Mouse (Mus musculus) ES-E14 (cell line): ENCODE results near the gene Pet117. TPM values are rescaled to one million over a fixed set of nuclear protein-coding genes. Genes with fewer than 3 reads are reported as not detected.
A peak's percentile ranks its signal among the peaks of the same experiment; 100 is the strongest.

Experiments
- DNase-seq: peaks from one replicate; pipeline ENCODE4 v3.0.0-alpha.2; 2013; ENCODE audit warnings: low read depth, low spot score
- H3K27ac ChIP-seq: 2 replicates; pipeline ENCODE4 v1.5.1; 2012; ENCODE audit warnings: low read depth, mild to moderate bottlenecking, low read length, moderate library complexity, mixed read lengths; ENCODE audit not compliant: poor library complexity, insufficient read depth, severe bottlenecking
- H3K36me3 ChIP-seq: 2 replicates; pipeline ENCODE4 v1.6.1; 2012; ENCODE audit warnings: mild to moderate bottlenecking, low read length, moderate library complexity, mixed read lengths; ENCODE audit not compliant: control insufficient read depth, poor library complexity, insufficient read depth, severe bottlenecking
- H3K4me1 ChIP-seq, 2 experiments: fragments of 150-350 bp in 1 of 2; sonication (generic) in 1 of 2; 2 replicates each; pipeline ENCODE4 v1.6.1; 2012; ENCODE audit warnings: low read length in 2 of 2, mild to moderate bottlenecking in 1 of 2, mixed read lengths in 1 of 2; ENCODE audit not compliant: control insufficient read depth in 2 of 2, insufficient read depth in 2 of 2, poor library complexity in 1 of 2
- H3K4me3 ChIP-seq, 2 experiments: fragments of 150-350 bp in 1 of 2; sonication (generic) in 1 of 2; 2 replicates each; pipeline ENCODE4 v1.5.1; 2012; ENCODE audit warnings: low read length in 2 of 2, low read depth in 1 of 2, mild to moderate bottlenecking in 1 of 2, mixed read lengths in 1 of 2; ENCODE audit not compliant: insufficient read depth in 1 of 2, poor library complexity in 1 of 2, severe bottlenecking in 1 of 2
- H3K9ac ChIP-seq: 2 replicates; pipeline ENCODE4 v1.6.1; 2012; ENCODE audit warnings: low read depth, mild to moderate bottlenecking, low read length, mixed read lengths; ENCODE audit not compliant: poor library complexity, insufficient read depth, severe bottlenecking
- H3K9me3 ChIP-seq: fragments of 150-350 bp; sonication (generic); 2 replicates; pipeline ENCODE4 v1.6.1; 2012; ENCODE audit warnings: low read depth, mild to moderate bottlenecking, low read length; ENCODE audit not compliant: control insufficient read depth, insufficient read depth
- CHD2 ChIP-seq: IDR thresholded peaks from 2 replicates; pipeline ENCODE4 v1.6.1; 2014; ENCODE audit warnings: mild to moderate bottlenecking, low read depth, low read length, inconsistent platforms
- HCFC1 ChIP-seq: IDR thresholded peaks from 2 replicates; pipeline ENCODE4 v1.6.1; 2012; ENCODE audit warnings: low read length, inconsistent platforms, borderline replicate concordance; ENCODE audit not compliant: insufficient read depth
- MAFK ChIP-seq: IDR thresholded peaks from 2 replicates; pipeline ENCODE4 v1.6.1; 2014; ENCODE audit warnings: mild to moderate bottlenecking, low read depth, low read length, inconsistent platforms; ENCODE audit not compliant: insufficient read depth
- ZC3H11A ChIP-seq: IDR thresholded peaks from 2 replicates; pipeline ENCODE4 v1.6.1; 2012; ENCODE audit warnings: low read depth, mild to moderate bottlenecking, inconsistent platforms, low read length, borderline replicate concordance
- ZNF384 ChIP-seq: IDR thresholded peaks from 2 replicates; pipeline ENCODE4 v1.6.1; 2012; ENCODE audit warnings: low read depth, low read length, inconsistent platforms
- in situ Hi-C, 2 experiments: fragments of 600-800 bp; cut with MboI; formaldehyde crosslinking; loops; one replicate each; pipeline ENCODE4 v1.15.1; 2025; ENCODE audit warnings: low sequenced_read_pairs in 2 of 2, inconsistent platforms in 1 of 2; ENCODE audit not compliant: unreplicated experiment in 2 of 2
- total RNA-seq: library from RNA; depleted of rRNA; stranded (reverse); fragments of 300-350 nt; gene quantifications from 2 replicates; pipeline ENCODE4 v1.2.3, GENCODE M21; 2012

Gene Pet117
- total RNA-seq, 1 experiment = not detected

- Histone ChIP-seq H3K27ac (no peak overlapping the region), H3K9me3 (no peaks in the 10 kb centered on the region), H3K4me1 (0 out of 4 replicates have a peak, but pooled peaks cover 2% of the 10 kb centered on the region in 2 experiments), H3K9ac (no peak overlapping the region), H3K4me3 (no peak overlapping the region), H3K36me3 (peaks cover 28% of the 10 kb centered on the region)
- in situ Hi-C loops = no loop called here
- TF ChIP-seq HCFC1 (no peak), ZC3H11A (no peak), ZNF384 (no peak), CHD2 (no peak), MAFK (no peak)
- DNase-seq = no peak
Measured at GRCm38 (mm10) chr2:144409037-144409436, 40.2 kb downstream of the Pet117 start.

- H3K9ac ChIP-seq = no peak overlapping the region
- H3K4me3 ChIP-seq = no peak overlapping the region
- in situ Hi-C loops = no loop called here
- H3K36me3 ChIP-seq = peaks cover 24% of the 10 kb centered on the region
- no peaks in the 10 kb centered on the region for H3K9me3 ChIP-seq
- 0 out of 4 replicates have a peak, but pooled peaks cover 2% of the 10 kb centered on the region in 2 experiments for H3K4me1 ChIP-seq
- H3K27ac ChIP-seq = no peak overlapping the region
- no peak for DNase-seq
- no peak for TF ChIP-seq CHD2
- peak; percentile 52 for TF ChIP-seq ZNF384
Measured at GRCm38 (mm10) chr2:144410603-144411002, 41.8 kb downstream of the Pet117 start.

GRCm38 (mm10) chr2:144414646-144415045 lies 45.9 kb downstream of the Pet117 start:
- H3K4me3 ChIP-seq = no peak overlapping the region
- no peak overlapping the region for H3K27ac ChIP-seq
- no peak overlapping the region for H3K9ac ChIP-seq
- in situ Hi-C loops = no loop called here
- no peaks in the 10 kb centered on the region for H3K9me3 ChIP-seq
- DNase-seq = no peak
- peaks cover 5 to 21% of the 10 kb centered on the region in 2 experiments; a peak in 2 of 4 replicates for H3K4me1 ChIP-seq
- H3K36me3 ChIP-seq = no peaks in the 10 kb centered on the region
- TF ChIP-seq CHD2 (no peak), ZNF384 (no peak), MAFK (no peak), HCFC1 (no peak), ZC3H11A (no peak)

GRCm38 (mm10) chr2:144416859-144417258 lies 48.1 kb downstream of the Pet117 start:
- H3K9ac ChIP-seq = no peak overlapping the region
- in situ Hi-C loops = no loop called here
- H3K4me3 ChIP-seq = no peak overlapping the region
- no peaks in the 10 kb centered on the region for H3K9me3 ChIP-seq
- DNase-seq = no peak
- no peak overlapping the region for H3K27ac ChIP-seq
- TF ChIP-seq ZNF384 = no peak
- TF ChIP-seq CHD2 = no peak
- TF ChIP-seq MAFK = no peak
- TF ChIP-seq ZC3H11A = no peak
- TF ChIP-seq HCFC1 = no peak
- peaks cover 5 to 21% of the 10 kb centered on the region in 2 experiments; a peak in 2 of 4 replicates for H3K4me1 ChIP-seq
- H3K36me3 ChIP-seq = no peaks in the 10 kb centered on the region

DNA sequence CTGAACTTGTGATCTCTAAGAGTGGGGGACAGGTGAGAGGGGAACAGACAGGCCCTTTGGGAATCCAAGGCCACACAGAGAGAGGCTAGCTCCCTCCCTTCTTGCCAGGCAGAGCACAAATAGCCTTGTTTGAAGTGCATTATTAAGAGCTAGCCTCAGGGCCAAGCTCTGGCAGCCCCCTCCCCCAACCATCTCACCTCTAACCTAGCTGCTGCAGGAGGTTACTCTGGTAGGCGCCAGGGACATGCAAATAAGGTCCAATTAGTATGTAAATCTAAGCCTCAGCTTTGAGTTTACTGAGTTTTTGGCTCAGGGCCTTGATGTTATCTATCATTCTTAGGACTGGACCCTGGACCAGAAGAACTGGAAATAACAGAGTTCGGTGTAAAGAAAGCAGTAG lies 49.3 kb downstream of the Pet117 start:
- TF ChIP-seq CHD2 = no peak
- TF ChIP-seq MAFK = no peak
- TF ChIP-seq ZNF384 = no peak
- no peak for TF ChIP-seq ZC3H11A
- TF ChIP-seq HCFC1 = no peak
- no peak overlapping the region for H3K9ac ChIP-seq
- H3K9me3 ChIP-seq = no peaks in the 10 kb centered on the region
- peaks cover 3 to 19% of the 10 kb centered on the region in 2 experiments; a peak in 2 of 4 replicates for H3K4me1 ChIP-seq
- no peak overlapping the region for H3K4me3 ChIP-seq
- no peak for DNase-seq
- no peaks in the 10 kb centered on the region for H3K36me3 ChIP-seq
- H3K27ac ChIP-seq = no peak overlapping the region
- in situ Hi-C loops = no loop called here
